Mouse (Mus musculus): Measurements from ENCODE around the gene Gm10638.

- TF ChIP-seq CTCF (IDR thresholded peaks at IDR 0.05) (no peak), EP300 (IDR thresholded peaks at IDR 0.05) (no peak)
Observed at GRCm38 (mm10) chr8:86706756-86707155, 38.7 kb upstream of the Gm10638 start.
